Mouse (Mus musculus) bone marrow macrophage, adult 2 months (primary cell): ENCODE measurements around the gene 1700014D04Rik.

ENCODE experiments used
- CTCF ChIP-seq: IDR thresholded peaks from 2 replicates; pipeline ENCODE4 v1.5.1; 2012; ENCODE audit warnings: low read depth, mild to moderate bottlenecking, low read length, moderate library complexity
- POLR2A ChIP-seq: IDR thresholded peaks from 2 replicates; pipeline ENCODE4 v1.6.1; 2012; ENCODE audit warnings: mild to moderate bottlenecking, low read depth, low read length, borderline replicate concordance

DNA sequence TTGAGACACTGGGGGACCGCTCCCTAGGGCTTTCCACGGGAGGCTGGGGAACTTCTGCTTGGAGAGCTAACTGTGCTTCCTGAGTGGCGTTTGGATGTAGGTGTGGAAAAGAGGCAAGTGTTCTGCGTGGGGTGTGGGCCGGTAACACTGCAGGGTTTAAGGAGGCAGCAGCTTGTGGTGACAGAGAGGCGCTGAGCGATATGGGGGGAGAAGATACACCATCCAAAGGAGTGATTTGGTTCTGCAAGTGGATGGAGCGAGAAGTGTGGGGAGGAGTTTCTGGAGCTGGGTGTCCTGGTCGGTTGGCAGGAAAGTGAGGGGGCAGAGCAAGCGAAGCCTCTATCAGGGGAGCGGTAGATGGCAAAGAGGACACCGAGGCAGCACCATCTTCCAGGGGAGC lies 43.0 kb downstream of the 1700014D04Rik start:
- TF ChIP-seq POLR2A (no peak), CTCF (no peak)
